Mouse (Mus musculus): Measurements from ENCODE around the gene Apoc2.
"Not testable (repeated sequence)": the region's sequence is repeated elsewhere in the genome, so short reads cannot be mapped to it uniquely, and the experiment has no call there.

Gene Apoc2

GRCm38 (mm10) chr7:19698907-19699826 is 21.4 kb upstream of the Apoc2 start, which contains the start of gene Apoe:
Gene Apoe (minus strand): TSS chr7:19699188.
- peak; percentile 30 to 56 for DNase-seq

GRCm38 (mm10) chr7:19697949-19698906 is 20.5 kb upstream of the Apoc2 start:
- DNase-seq = no peak

- DNase-seq = no peak
Observed at GRCm38 (mm10) chr7:19696336-19696873, 18.7 kb upstream of the Apoc2 start.

- DNase-seq = no peak
Observed at GRCm38 (mm10) chr7:19695881-19696280, 18.1 kb upstream of the Apoc2 start.

GRCm38 (mm10) chr7:19695213-19695594 is 17.5 kb upstream of the Apoc2 start:
- DNase-seq = no peak

GRCm38 (mm10) chr7:19694336-19695212 is 16.8 kb upstream of the Apoc2 start:
- no peak for DNase-seq

GRCm38 (mm10) chr7:19693421-19693820 is 15.7 kb upstream of the Apoc2 start:
- DNase-seq = no peak

- no peak for DNase-seq
Observed at GRCm38 (mm10) chr7:19691873-19692865, 14.4 kb upstream of the Apoc2 start, which contains the start of gene Apoc1. Gene Apoc1 (minus strand): TSS chr7:19692660.

- DNase-seq = no peak
Observed at GRCm38 (mm10) chr7:19691434-19691833, 13.7 kb upstream of the Apoc2 start.

GRCm38 (mm10) chr7:19690845-19691244 is 13.1 kb upstream of the Apoc2 start:
- DNase-seq = no peak

GRCm38 (mm10) chr7:19688611-19689010 is 10.9 kb upstream of the Apoc2 start:
- no peak for DNase-seq

- DNase-seq = no peak
Observed at GRCm38 (mm10) chr7:19688101-19688500, 10.4 kb upstream of the Apoc2 start.

- DNase-seq = not testable (repeated sequence)
Observed at GRCm38 (mm10) chr7:19686927-19687583, 9.3 kb upstream of the Apoc2 start.

- DNase-seq = no peak
Observed at GRCm38 (mm10) chr7:19686521-19686920, 8.8 kb upstream of the Apoc2 start.

- DNase-seq = no peak
Observed at GRCm38 (mm10) chr7:19685374-19685773, 7.6 kb upstream of the Apoc2 start.

GRCm38 (mm10) chr7:19683771-19684201 is 6.0 kb upstream of the Apoc2 start:
- no peak for DNase-seq

- no peak for DNase-seq
Observed at GRCm38 (mm10) chr7:19682979-19683378, 5.2 kb upstream of the Apoc2 start.

GRCm38 (mm10) chr7:19681202-19681694 is 3.5 kb upstream of the Apoc2 start, which contains the start of the genes Gm44805 and Apoc4:
Gene Gm44805 (minus strand): TSS chr7:19681423.
Gene Apoc4 (minus strand): TSS chr7:19681479.
- DNase-seq = no peak

- no peak for DNase-seq
Observed at GRCm38 (mm10) chr7:19680702-19681101, 3.0 kb upstream of the Apoc2 start.

GRCm38 (mm10) chr7:19678901-19679300 is 1.2 kb upstream of the Apoc2 start:
- no peak for DNase-seq
